Mouse (Mus musculus) lung, postnatal 14 days (tissue): ENCODE measurements around the gene Mgll.
A peak's percentile ranks its signal among the peaks of the same experiment; 100 is the strongest.

ENCODE experiments used
- DNase-seq: peaks from one replicate; pipeline ENCODE4 v3.0.0; 2021

Mgll gene

GRCm38 (mm10) chr6:88833340-88834140, 109.3 kb downstream of the Mgll start:
- DNase-seq: no peak

- DNase-seq: no peak
Observed at GRCm38 (mm10) chr6:88835047-88835446, 110.8 kb downstream of the Mgll start.

GRCm38 (mm10) chr6:88836178-88836819, 112.1 kb downstream of the Mgll start:
- peak; percentile 74 for DNase-seq

GRCm38 (mm10) chr6:88837999-88838398, 113.8 kb downstream of the Mgll start:
- no peak for DNase-seq

- no peak for DNase-seq
Observed at GRCm38 (mm10) chr6:88838613-88839012, 114.4 kb downstream of the Mgll start.

- no peak for DNase-seq
Observed at GRCm38 (mm10) chr6:88839135-88839970, 115.1 kb downstream of the Mgll start.

- DNase-seq: no peak
Observed at GRCm38 (mm10) chr6:88840211-88840610, 116.0 kb downstream of the Mgll start.

GRCm38 (mm10) chr6:88840791-88841513, 116.7 kb downstream of the Mgll start:
- DNase-seq: no peak

- no peak for DNase-seq
Observed at GRCm38 (mm10) chr6:88841514-88841780, 117.2 kb downstream of the Mgll start.

- DNase-seq: peak; percentile 100
Observed at GRCm38 (mm10) chr6:88841781-88842689, 117.8 kb downstream of the Mgll start, which contains the start of gene Abtb1. Gene Abtb1, minus strand, starts transcription at chr6:88841984.

- no peak for DNase-seq
Observed at GRCm38 (mm10) chr6:88842731-88843151, 118.5 kb downstream of the Mgll start.

- no peak for DNase-seq
Observed at GRCm38 (mm10) chr6:88843241-88843640, 119.0 kb downstream of the Mgll start.

GRCm38 (mm10) chr6:88843781-88844725, 119.8 kb downstream of the Mgll start:
- DNase-seq: no peak

- no peak for DNase-seq
Observed at GRCm38 (mm10) chr6:88844901-88845565, 120.8 kb downstream of the Mgll start.

- no peak for DNase-seq
Observed at GRCm38 (mm10) chr6:88847571-88847970, 123.4 kb downstream of the Mgll start.

GRCm38 (mm10) chr6:88849270-88849669, 125.1 kb downstream of the Mgll start:
- peak; percentile 54 for DNase-seq

- no peak for DNase-seq
Observed at GRCm38 (mm10) chr6:88850034-88850433, 125.8 kb downstream of the Mgll start.

- no peak for DNase-seq
Observed at GRCm38 (mm10) chr6:88854509-88854908, 130.3 kb downstream of the Mgll start.

- DNase-seq: peak; percentile 82
Observed at GRCm38 (mm10) chr6:88855636-88856035, 131.4 kb downstream of the Mgll start.

GRCm38 (mm10) chr6:88857249-88857648, 133.0 kb downstream of the Mgll start:
- no peak for DNase-seq
